22 mouse cellular contexts compared by ENCODE assay signal in genomic region chr5:52511089-52511488, GRCm38 (mm10). TPM values are rescaled to one million over a fixed set of nuclear protein-coding genes. Genes with fewer than 3 reads are reported as not detected.
DNase-seq lines count a peak whose midpoint lies in the region; TF ChIP-seq lines count a peak whose summit lies in the region.
"Had no signal": no experiment of that assay in that cellular context is flagged by ENCODE, and none has a peak within 500 bp of the region (broad histone marks: within the 10 kb centered on the region; RNA-seq: fewer than 3 reads in every experiment).

No protein-coding gene starts in this region.

- intact Hi-C loops in gastrocnemius, adult 2 months (cut with DNase I): loop anchor here (10.0 kb wide), 1 partner anchor 304 kb away; no protein-coding TSS in a partner anchor

- DNase-seq in gastrocnemius, adult 18-20 months (ENCODE audit: low spot score): peak; percentile 8
- DNase-seq in gastrocnemius, adult 2 months: no peak
- DNase-seq in heart, adult 9 months (ENCODE audit: low spot score in 2 of 2): peak; percentile 6 to 25
- no peak for DNase-seq in heart, postnatal 4 days
- peak; percentile 74 for DNase-seq in fibroblast of lung, adult 2 months (ENCODE audit: low read depth)
- DNase-seq in testis, postnatal 10 days (ENCODE audit: low spot score): peak; percentile 63
- no peak for DNase-seq in MN1 (ENCODE audit: low spot score)
- DNase-seq in spleen, postnatal 36 days (ENCODE audit: low spot score in 2 of 2): no peak
- DNase-seq: adrenal gland, adult 8-10 months; cerebellum, adult 11-12 months; cerebellum, adult 9-10 months; cerebellum, postnatal 25 days; forebrain, postnatal 0 days; gastrocnemius, postnatal 14 days; kidney, adult 8-10 months had no signal

- no peak overlapping the region for H3K4me3 ChIP-seq in gastrocnemius, adult 2 months
- H3K4me3 ChIP-seq: embryonic facial prominence, embryonic 12.5 days; forebrain, embryonic 13.5 days; hindbrain, embryonic 10.5 days; intestine, embryonic 15.5 days had no signal

- no peak overlapping the region for H3K27ac ChIP-seq in gastrocnemius, adult 2 months
- H3K27ac ChIP-seq: embryonic facial prominence, embryonic 12.5 days; forebrain, embryonic 13.5 days; hindbrain, embryonic 10.5 days; hindbrain, embryonic 14.5 days; intestine, embryonic 15.5 days had no signal

- no peak for TF ChIP-seq CTCF in gastrocnemius, adult 2 months (IDR thresholded peaks at IDR 0.05)

RNA-seq across cellular contexts. Expression of gene Ccdc149, which starts 39.8 kb away (rescaled TPM):
- total RNA-seq in gastrocnemius, adult 18-20 months (2021): 1 to 10 TPM in 1 of 2 experiments, under 1 TPM in 1; 0.68 to 1.3 TPM
- total RNA-seq in gastrocnemius, adult 2 months (2021): 1 to 10 TPM; 1.2 to 1.6 TPM
- 1 to 10 TPM; 5.7 to 6.1 TPM for total RNA-seq in heart, postnatal 4 days (2021)
- total RNA-seq: MEL had no signal

RNA-seq across cellular contexts. Expression of gene Lgi2, which starts 55.2 kb away (rescaled TPM):
- total RNA-seq in gastrocnemius, adult 18-20 months (2021): under 1 TPM; 0.84 to 0.88 TPM
- total RNA-seq in gastrocnemius, adult 2 months (2021): 1 to 10 TPM; 1.0 to 1.3 TPM
- 1 to 10 TPM; 1.6 to 1.9 TPM for total RNA-seq in heart, postnatal 4 days (2021)
- total RNA-seq: granulocyte monocyte progenitor cell, adult 5-6 weeks; MEL had no signal

Comparison
In these comparisons a context has a peak if more than half of its experiments do, and no peak if none do; other contexts are left out.
1. DNase-seq: peak in gastrocnemius, adult 18-20 months (single experiment), heart, adult 9 months (2 of 2), fibroblast of lung, adult 2 months (single experiment) and testis, postnatal 10 days (single experiment); none in gastrocnemius, adult 2 months (single experiment), heart, postnatal 4 days (single experiment), MN1 (single experiment) and spleen, postnatal 36 days (0 of 2).